Mouse (Mus musculus) heart, postnatal 0 days (tissue): Measurements from ENCODE around the gene Ror2.

Source experiments
- CTCF ChIP-seq: IDR thresholded peaks from 2 replicates; pipeline ENCODE4 v1.5.1; 2016; ENCODE audit warnings: antibody characterized with exemption, control low read depth, low read depth
- EP300 ChIP-seq: IDR thresholded peaks from 2 replicates; pipeline ENCODE4 v1.6.1; 2016; ENCODE audit warnings: antibody characterized with exemption, low read depth

DNA sequence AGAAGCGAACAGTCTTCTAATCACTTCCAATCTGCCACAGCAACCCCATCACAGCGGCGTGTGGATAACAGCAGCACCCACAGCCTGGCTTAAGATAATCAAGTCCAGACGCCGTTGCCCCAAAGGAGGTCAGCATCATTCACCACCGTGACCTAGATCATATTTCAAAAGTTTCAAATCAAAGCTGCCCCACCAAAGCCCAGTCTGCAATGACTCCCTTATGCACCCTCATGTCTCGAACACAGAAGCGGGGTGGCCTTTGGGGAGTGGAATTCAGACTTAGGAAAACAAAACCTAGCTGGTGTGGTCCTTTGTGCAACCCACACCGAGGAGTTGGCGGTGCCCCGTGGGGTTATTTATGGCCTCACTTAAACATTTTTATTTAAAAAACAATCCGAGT, 35.0 kb upstream of the Ror2 start:
- TF ChIP-seq CTCF (no peak), EP300 (no peak)
